Mouse (Mus musculus) heart, embryonic 16.5 days (tissue): ENCODE results near the gene Trio. TPM values are rescaled to one million over a fixed set of nuclear protein-coding genes. Genes with fewer than 3 reads are reported as not detected.
A peak's percentile ranks its signal among the peaks of the same experiment; 100 is the strongest.
"Not testable (repeated sequence)": the region's sequence is repeated elsewhere in the genome, so short reads cannot be mapped to it uniquely, and the experiment has no call there.

Experiments used
- ATAC-seq: fragments of 200-750 bp; cut with Nextera tagmentation; replicated peaks from 2 replicates; pipeline ENCODE4 v1.8.0; 2017; ENCODE audit warnings: moderate number of reproducible peaks; ENCODE audit not compliant: insufficient read depth, low FRiP score; ENCODE audit errors: extremely low read depth
- H3K27ac ChIP-seq: fragments of 300-500 bp; sonication (generic); 2 replicates; pipeline ENCODE4 v1.5.1; 2014; ENCODE audit warnings: mild to moderate bottlenecking, low read length, control low read depth, moderate library complexity
- H3K27me3 ChIP-seq: fragments of 300-500 bp; sonication (generic); 2 replicates; pipeline ENCODE4 v1.6.1; 2014; ENCODE audit warnings: low read length, mixed read lengths; ENCODE audit not compliant: control insufficient read depth, insufficient read depth
- H3K36me3 ChIP-seq: fragments of 300-500 bp; sonication (generic); 2 replicates; pipeline ENCODE4 v1.6.1; 2014; ENCODE audit not compliant: control insufficient read depth, insufficient read depth
- H3K4me1 ChIP-seq: fragments of 300-500 bp; sonication (generic); 2 replicates; pipeline ENCODE4 v1.6.1; 2014; ENCODE audit warnings: low read length, mixed read lengths; ENCODE audit not compliant: control insufficient read depth, insufficient read depth
- H3K4me2 ChIP-seq: fragments of 300-500 bp; sonication (generic); 2 replicates; pipeline ENCODE4 v1.6.1; 2014; ENCODE audit warnings: low read depth, mild to moderate bottlenecking, control low read depth, low read length
- H3K4me3 ChIP-seq: fragments of 300-500 bp; sonication (generic); 2 replicates; pipeline ENCODE4 v1.5.1; 2014; ENCODE audit warnings: mild to moderate bottlenecking, control low read depth, low read length
- H3K9ac ChIP-seq: fragments of 300-500 bp; sonication (generic); 2 replicates; pipeline ENCODE4 v1.6.1; 2014; ENCODE audit warnings: low read length, control low read depth
- H3K9me3 ChIP-seq: fragments of 300-500 bp; sonication (generic); replicated peaks from 2 replicates; pipeline ENCODE4 v1.6.1; 2016; ENCODE audit warnings: low read length; ENCODE audit not compliant: control insufficient read depth
- whole genome bisulfite sequencing: fragments of 180-500 bp; shearing (Covaris S2); extraction: QIAGEN DNeasy Blood & Tissue Kit; methylation state at CpG from one replicate; pipeline ENCODE4 v1.1.7; 2014; 5-methylcytosine and 5-hydroxymethylcytosine counted together
- polyA plus RNA-seq: library from polyadenylated mRNA; unstranded; fragments of >200 nt; fragmentation: Nextera tagmentation; extraction: Ambion mirVana; gene quantifications from 2 replicates; pipeline ENCODE4 v1.2.1, GENCODE M21; 2015

Gene Trio
- polyA plus RNA-seq, 1 experiment from 2014 or later, result 18.7 TPM

GRCm38 (mm10) chr15:27840125-27840524 lies 185.5 kb downstream of the Trio start:
- H3K4me1 ChIP-seq, result peaks cover 14% of the 10 kb centered on the region
- WGBS, result 23% methylated on average over 6 of the region's 6 CpGs
- peak overlapping the region; percentile 34; the same call in 1 of the 2 replicates for H3K9ac ChIP-seq
- ATAC-seq, result peak; percentile 29; the same call in 1 of the 2 replicates
- peaks cover 29% of the 10 kb centered on the region for H3K36me3 ChIP-seq
- no peak overlapping the region for H3K4me3 ChIP-seq
- no peaks in the 10 kb centered on the region for H3K27me3 ChIP-seq
- peak overlapping the region; percentile 86 for H3K27ac ChIP-seq
- no peaks in the 10 kb centered on the region for H3K9me3 ChIP-seq
- peak overlapping the region; percentile 44 for H3K4me2 ChIP-seq

GRCm38 (mm10) chr15:27831646-27832045 lies 194.0 kb downstream of the Trio start:
- no peaks in the 10 kb centered on the region for H3K9me3 ChIP-seq
- ATAC-seq, result no peak
- H3K4me1 ChIP-seq, result no peaks in the 10 kb centered on the region
- 87% methylated on average over 6 of the region's 6 CpGs for WGBS
- H3K27ac ChIP-seq, result no peak overlapping the region
- H3K4me3 ChIP-seq, result no peak overlapping the region
- no peak overlapping the region for H3K4me2 ChIP-seq
- H3K36me3 ChIP-seq, result peaks cover 42% of the 10 kb centered on the region
- H3K9ac ChIP-seq, result no peak overlapping the region
- H3K27me3 ChIP-seq, result no peaks in the 10 kb centered on the region

GRCm38 (mm10) chr15:27827871-27828270 lies 197.8 kb downstream of the Trio start:
- ATAC-seq, result 0 out of 2 replicates have a peak, but pooled peaks have one; percentile 47
- not testable (repeated sequence) for H3K4me2 ChIP-seq, H3K9me3 ChIP-seq, H3K27ac ChIP-seq, H3K9ac ChIP-seq, H3K4me1 ChIP-seq, H3K27me3 ChIP-seq, H3K4me3 ChIP-seq
- peaks cover 58% of the 10 kb centered on the region for H3K36me3 ChIP-seq
- WGBS, result 61% methylated on average over 3 of the region's 3 CpGs

- no peaks in the 10 kb centered on the region for H3K27me3 ChIP-seq
- WGBS, result 88% methylated on average over 4 of the region's 4 CpGs
- no peak overlapping the region for H3K4me2 ChIP-seq
- no peaks in the 10 kb centered on the region for H3K4me1 ChIP-seq
- peaks cover 53% of the 10 kb centered on the region for H3K36me3 ChIP-seq
- no peak overlapping the region for H3K4me3 ChIP-seq
- no peak for ATAC-seq
- H3K9ac ChIP-seq, result no peak overlapping the region
- no peaks in the 10 kb centered on the region for H3K9me3 ChIP-seq
- H3K27ac ChIP-seq, result no peak overlapping the region
These were observed 198.8 kb downstream of the Trio start for GRCm38 (mm10) chr15:27826886-27827285.

GRCm38 (mm10) chr15:27826048-27826637 lies 199.5 kb downstream of the Trio start:
- no peak overlapping the region for H3K4me3 ChIP-seq
- H3K4me1 ChIP-seq, result no peaks in the 10 kb centered on the region
- H3K36me3 ChIP-seq, result peaks cover 45% of the 10 kb centered on the region
- 78% methylated on average over 4 of the region's 4 CpGs for WGBS
- no peak overlapping the region for H3K27ac ChIP-seq
- H3K4me2 ChIP-seq, result no peak overlapping the region
- no peak overlapping the region for H3K9ac ChIP-seq
- no peak; the same call in 1 of the 2 replicates for ATAC-seq
- H3K27me3 ChIP-seq, result no peaks in the 10 kb centered on the region
- no peaks in the 10 kb centered on the region for H3K9me3 ChIP-seq

- no peaks in the 10 kb centered on the region for H3K9me3 ChIP-seq
- H3K4me1 ChIP-seq, result no peaks in the 10 kb centered on the region
- no peak for ATAC-seq
- H3K9ac ChIP-seq, result no peak overlapping the region
- H3K27ac ChIP-seq, result no peak overlapping the region
- no peak overlapping the region for H3K4me3 ChIP-seq
- peaks cover 40% of the 10 kb centered on the region for H3K36me3 ChIP-seq
- 90% methylated on average over 12 of the region's 12 CpGs for WGBS
- no peaks in the 10 kb centered on the region for H3K27me3 ChIP-seq
- no peak overlapping the region for H3K4me2 ChIP-seq
These were observed 200.3 kb downstream of the Trio start for GRCm38 (mm10) chr15:27825390-27825789.

GRCm38 (mm10) chr15:27823581-27823980 lies 202.1 kb downstream of the Trio start:
- no peak for ATAC-seq
- H3K36me3 ChIP-seq, result peaks cover 37% of the 10 kb centered on the region
- H3K9ac ChIP-seq, result no peak overlapping the region
- H3K9me3 ChIP-seq, result no peaks in the 10 kb centered on the region
- no peaks in the 10 kb centered on the region for H3K4me1 ChIP-seq
- no peaks in the 10 kb centered on the region for H3K27me3 ChIP-seq
- no peak overlapping the region for H3K27ac ChIP-seq
- no peak overlapping the region for H3K4me3 ChIP-seq
- WGBS, result 91% methylated on average over 4 of the region's 4 CpGs
- no peak overlapping the region for H3K4me2 ChIP-seq

- no peaks in the 10 kb centered on the region for H3K27me3 ChIP-seq
- H3K4me2 ChIP-seq, result no peak overlapping the region
- ATAC-seq, result no peak
- no peak overlapping the region for H3K9ac ChIP-seq
- WGBS, result 90% methylated on average over 4 of the region's 4 CpGs
- H3K4me3 ChIP-seq, result no peak overlapping the region
- H3K27ac ChIP-seq, result no peak overlapping the region
- H3K36me3 ChIP-seq, result peaks cover 38% of the 10 kb centered on the region
- no peaks in the 10 kb centered on the region for H3K4me1 ChIP-seq
- H3K9me3 ChIP-seq, result no peaks in the 10 kb centered on the region
These were observed 203.2 kb downstream of the Trio start for GRCm38 (mm10) chr15:27822461-27822860.

GRCm38 (mm10) chr15:27821651-27822364 lies 203.8 kb downstream of the Trio start:
- Histone ChIP-seq H3K36me3 (peaks cover 39% of the 10 kb centered on the region), H3K9me3 (no peaks in the 10 kb centered on the region), H3K9ac (no peak overlapping the region), H3K4me3 (no peak overlapping the region), H3K27ac (no peak overlapping the region), H3K4me2 (no peak overlapping the region), H3K4me1 (no peaks in the 10 kb centered on the region), H3K27me3 (no peaks in the 10 kb centered on the region)
- WGBS, result 84% methylated on average over 11 of the region's 11 CpGs
- no peak for ATAC-seq
